Mouse (Mus musculus) limb, embryonic 10.5 days (tissue): ENCODE data around the gene Alk. TPM values are rescaled to one million over a fixed set of nuclear protein-coding genes. Genes with fewer than 3 reads are reported as not detected.

Experiments used
- DNase-seq: peaks from one replicate; pipeline ENCODE4 v3.0.0-alpha.2; 2017; ENCODE audit warnings: low spot score
- H3K27ac ChIP-seq: fragments of 300-500 bp; sonication (generic); 2 replicates; pipeline ENCODE4 v1.5.1; 2016; ENCODE audit warnings: mild to moderate bottlenecking
- H3K27me3 ChIP-seq: fragments of 300-500 bp; sonication (generic); 2 replicates; pipeline ENCODE4 v1.6.1; 2016; ENCODE audit warnings: low read depth, mild to moderate bottlenecking; ENCODE audit not compliant: poor library complexity, severe bottlenecking
- H3K36me3 ChIP-seq: fragments of 300-500 bp; sonication (generic); 2 replicates; pipeline ENCODE4 v1.6.1; 2016; ENCODE audit warnings: mild to moderate bottlenecking, moderate library complexity
- H3K4me1 ChIP-seq: fragments of 300-500 bp; sonication (generic); 2 replicates; pipeline ENCODE4 v1.6.1; 2016
- H3K4me3 ChIP-seq: fragments of 300-500 bp; sonication (generic); 2 replicates; pipeline ENCODE4 v1.5.1; 2016; ENCODE audit warnings: mild to moderate bottlenecking, moderate library complexity
- H3K9me3 ChIP-seq: fragments of 300-500 bp; sonication (generic); replicated peaks from 2 replicates; pipeline ENCODE4 v1.6.1; 2016; ENCODE audit warnings: mild to moderate bottlenecking
- WGBS: fragments of 180-500 bp; shearing (Covaris S2); methylation state at CpG from one replicate; pipeline ENCODE4 v1.1.7; 2016; 5-methylcytosine and 5-hydroxymethylcytosine counted together
- polyA plus RNA-seq: library from polyadenylated mRNA; unstranded; fragments of >200 nt; fragmentation: Nextera tagmentation; extraction: Ambion mirVana; gene quantifications from 2 replicates; pipeline ENCODE4 v1.2.1, GENCODE M21; 2016

The Alk gene
- polyA plus RNA-seq, 1 experiment from 2014 or later: 0.04 TPM

DNA sequence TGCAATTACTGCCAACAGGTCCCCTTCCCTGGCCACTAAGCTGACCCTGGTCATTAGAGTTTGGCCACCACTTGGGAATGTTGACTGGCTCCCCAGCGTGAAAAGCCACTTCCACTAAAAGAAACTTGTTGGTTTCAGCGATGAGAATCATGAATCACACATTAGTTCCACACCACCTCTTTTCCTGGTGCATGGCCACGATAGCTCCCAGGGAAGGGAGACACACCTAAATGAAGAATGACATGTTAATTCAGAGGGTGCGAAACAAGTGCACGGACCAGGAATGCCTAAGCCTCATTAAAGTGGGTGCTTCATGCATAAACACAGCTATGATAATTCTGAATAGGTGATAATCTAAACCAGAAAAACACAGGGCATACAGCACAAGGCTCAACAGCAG, 660.4 kb downstream of the Alk start:
- peaks cover 4% of the 10 kb centered on the region; the same call in 1 of the 2 replicates for H3K4me1 ChIP-seq
- no peaks in the 10 kb centered on the region for H3K9me3 ChIP-seq
- H3K4me3 ChIP-seq: no peak overlapping the region
- no peaks in the 10 kb centered on the region for H3K27me3 ChIP-seq
- no peak overlapping the region for H3K27ac ChIP-seq
- 84% methylated on average over 5 of the region's 5 CpGs for WGBS
- DNase-seq: no peak
- H3K36me3 ChIP-seq: no peaks in the 10 kb centered on the region

DNA sequence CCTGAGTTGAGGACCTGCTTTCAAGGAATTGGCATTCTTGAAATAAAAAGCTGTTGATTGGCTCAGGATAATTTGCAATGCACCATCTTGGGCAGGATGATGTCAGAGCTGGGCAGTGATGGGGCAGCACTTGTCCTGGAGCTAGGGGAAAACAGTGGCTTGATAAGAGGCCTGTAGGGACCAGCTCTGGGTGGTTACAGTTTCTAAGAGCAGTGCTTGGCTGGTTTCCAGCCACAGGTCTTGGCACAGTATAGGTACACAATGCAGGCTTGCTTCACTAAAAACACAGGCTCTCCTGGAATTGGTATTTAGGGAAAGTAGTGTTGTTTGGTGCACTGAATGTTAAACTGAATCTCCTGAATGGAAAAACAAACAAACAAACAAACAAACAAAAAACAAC, 662.4 kb downstream of the Alk start:
- no peak for DNase-seq
- Histone ChIP-seq H3K27ac (no peak overlapping the region), H3K9me3 (no peaks in the 10 kb centered on the region), H3K36me3 (no peaks in the 10 kb centered on the region), H3K4me1 (no peaks in the 10 kb centered on the region), H3K4me3 (no peak overlapping the region), H3K27me3 (no peaks in the 10 kb centered on the region)

DNA sequence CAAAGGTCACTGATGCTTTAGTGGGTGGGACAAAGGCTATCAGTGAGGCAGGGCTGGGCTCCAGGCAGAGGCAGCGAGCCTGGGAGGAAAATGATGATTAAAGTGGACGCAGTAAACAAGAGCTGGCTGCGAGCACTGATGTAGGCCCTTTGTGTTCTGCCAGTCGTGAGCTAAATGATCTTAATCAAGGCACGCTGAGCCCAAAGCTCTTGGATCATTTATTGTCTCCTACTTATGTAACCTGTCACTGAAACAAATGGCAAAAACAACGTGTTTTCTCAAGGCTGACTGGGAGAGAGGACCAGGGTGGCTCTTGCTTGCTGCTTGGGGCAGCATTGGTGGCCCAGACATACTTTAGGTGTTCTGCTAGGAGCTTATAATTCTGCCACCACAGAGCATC, 663.0 kb downstream of the Alk start:
- WGBS: 49% methylated on average over 6 of the region's 6 CpGs
- H3K9me3 ChIP-seq: no peaks in the 10 kb centered on the region
- no peak overlapping the region for H3K27ac ChIP-seq
- no peaks in the 10 kb centered on the region for H3K27me3 ChIP-seq
- no peaks in the 10 kb centered on the region for H3K36me3 ChIP-seq
- DNase-seq: no peak
- no peak overlapping the region for H3K4me3 ChIP-seq
- no peaks in the 10 kb centered on the region for H3K4me1 ChIP-seq

GRCm38 (mm10) chr17:71936681-71937080, 667.7 kb downstream of the Alk start:
- Histone ChIP-seq H3K27ac (no peak overlapping the region), H3K4me3 (no peak overlapping the region), H3K9me3 (no peaks in the 10 kb centered on the region), H3K4me1 (no peaks in the 10 kb centered on the region), H3K36me3 (no peaks in the 10 kb centered on the region), H3K27me3 (no peaks in the 10 kb centered on the region)
- DNase-seq: no peak

GRCm38 (mm10) chr17:71935837-71936236, 668.6 kb downstream of the Alk start:
- Histone ChIP-seq H3K4me1 (no peaks in the 10 kb centered on the region), H3K4me3 (no peak overlapping the region), H3K27me3 (no peaks in the 10 kb centered on the region), H3K27ac (no peak overlapping the region), H3K36me3 (no peaks in the 10 kb centered on the region), H3K9me3 (no peaks in the 10 kb centered on the region)
- WGBS: 89% methylated on average over 10 of the region's 10 CpGs
- no peak for DNase-seq

DNA sequence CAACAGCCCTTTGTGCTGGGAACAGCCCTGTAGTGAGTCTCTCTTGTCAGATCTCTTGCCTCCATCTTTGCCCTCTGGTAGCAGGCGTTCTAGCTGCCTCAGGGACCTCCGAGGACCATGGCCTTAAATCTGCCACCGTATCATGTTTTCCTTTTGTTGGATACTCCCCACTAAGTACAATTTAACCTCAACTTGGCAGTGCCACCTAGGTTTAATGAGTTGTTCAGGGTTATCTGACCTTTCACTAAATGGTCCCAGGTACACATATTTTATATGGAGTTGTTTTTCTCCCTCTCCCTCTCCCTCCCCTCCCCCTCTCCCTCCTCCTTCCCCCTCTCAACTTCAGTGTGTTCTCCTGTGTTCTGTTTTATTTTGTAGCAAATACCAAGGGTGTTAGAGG, 669.1 kb downstream of the Alk start:
- no peaks in the 10 kb centered on the region for H3K27me3 ChIP-seq
- 56% methylated on average over 3 of the region's 3 CpGs for WGBS
- no peak overlapping the region for H3K4me3 ChIP-seq
- H3K4me1 ChIP-seq: no peaks in the 10 kb centered on the region
- DNase-seq: no peak
- no peaks in the 10 kb centered on the region for H3K36me3 ChIP-seq
- H3K9me3 ChIP-seq: no peaks in the 10 kb centered on the region
- H3K27ac ChIP-seq: no peak overlapping the region

DNA sequence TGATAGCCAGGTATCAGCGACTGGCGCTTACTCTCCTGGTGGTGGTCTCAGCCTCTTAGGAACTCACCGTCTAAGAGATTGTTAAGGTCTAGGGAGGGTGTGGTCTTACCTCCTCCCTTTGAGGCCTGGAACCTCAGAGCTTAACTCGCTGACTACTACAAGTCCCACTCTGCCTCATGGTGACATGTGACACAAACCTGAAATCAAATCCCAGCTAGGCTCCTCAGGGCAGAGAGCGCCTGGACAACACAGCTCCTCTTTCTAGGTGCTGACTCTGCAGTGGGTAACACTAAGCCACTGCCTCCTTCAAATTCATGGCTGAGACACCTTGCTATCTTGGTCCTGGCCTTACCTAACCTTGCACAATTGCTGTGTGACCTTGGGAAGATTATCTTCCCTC, 689.5 kb downstream of the Alk start:
- Histone ChIP-seq H3K27ac (no peak overlapping the region), H3K4me3 (no peak overlapping the region), H3K4me1 (no peaks in the 10 kb centered on the region), H3K36me3 (no peaks in the 10 kb centered on the region), H3K27me3 (no peaks in the 10 kb centered on the region), H3K9me3 (no peaks in the 10 kb centered on the region)
- DNase-seq: no peak
- WGBS: 77% methylated on average over 5 of the region's 5 CpGs

- Histone ChIP-seq H3K9me3 (no peaks in the 10 kb centered on the region), H3K4me1 (no peaks in the 10 kb centered on the region), H3K27ac (no peak overlapping the region), H3K36me3 (no peaks in the 10 kb centered on the region), H3K27me3 (no peaks in the 10 kb centered on the region), H3K4me3 (no peak overlapping the region)
- 86% methylated on average over 3 of the region's 3 CpGs for WGBS
- DNase-seq: no peak
Observed at GRCm38 (mm10) chr17:71914541-71914940, 689.9 kb downstream of the Alk start.

DNA sequence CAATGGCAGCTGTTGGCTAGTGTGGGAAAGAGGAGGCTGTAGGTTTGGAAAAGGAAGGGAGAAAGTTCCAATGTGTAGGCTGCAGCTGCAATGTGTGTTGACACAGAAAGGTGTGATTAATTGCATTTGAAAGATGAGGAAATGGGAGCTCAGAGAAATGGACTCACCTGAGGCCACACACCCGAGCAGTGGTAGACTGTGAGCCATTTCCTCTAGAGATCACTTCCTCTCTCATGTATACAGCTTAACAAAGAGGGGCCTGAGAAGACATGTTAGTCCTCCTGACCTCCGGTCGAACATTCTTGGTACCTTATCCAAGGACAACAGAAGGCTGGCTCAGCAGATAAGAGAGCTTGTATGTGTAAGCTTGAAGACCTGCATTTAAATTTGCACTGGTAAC, 691.2 kb downstream of the Alk start:
- no peak for DNase-seq
- no peaks in the 10 kb centered on the region for H3K27me3 ChIP-seq
- no peaks in the 10 kb centered on the region for H3K4me1 ChIP-seq
- no peak overlapping the region for H3K27ac ChIP-seq
- H3K4me3 ChIP-seq: no peak overlapping the region
- H3K9me3 ChIP-seq: no peaks in the 10 kb centered on the region
- no peaks in the 10 kb centered on the region for H3K36me3 ChIP-seq
- WGBS: 80% methylated on average over 3 of the region's 3 CpGs

- Histone ChIP-seq H3K36me3 (no peaks in the 10 kb centered on the region), H3K27ac (no peak overlapping the region), H3K9me3 (no peaks in the 10 kb centered on the region), H3K27me3 (no peaks in the 10 kb centered on the region), H3K4me3 (no peak overlapping the region), H3K4me1 (no peaks in the 10 kb centered on the region)
- 48% methylated on average over 3 of the region's 3 CpGs for WGBS
- no peak for DNase-seq
Observed at GRCm38 (mm10) chr17:71909107-71909506, 695.3 kb downstream of the Alk start.

DNA sequence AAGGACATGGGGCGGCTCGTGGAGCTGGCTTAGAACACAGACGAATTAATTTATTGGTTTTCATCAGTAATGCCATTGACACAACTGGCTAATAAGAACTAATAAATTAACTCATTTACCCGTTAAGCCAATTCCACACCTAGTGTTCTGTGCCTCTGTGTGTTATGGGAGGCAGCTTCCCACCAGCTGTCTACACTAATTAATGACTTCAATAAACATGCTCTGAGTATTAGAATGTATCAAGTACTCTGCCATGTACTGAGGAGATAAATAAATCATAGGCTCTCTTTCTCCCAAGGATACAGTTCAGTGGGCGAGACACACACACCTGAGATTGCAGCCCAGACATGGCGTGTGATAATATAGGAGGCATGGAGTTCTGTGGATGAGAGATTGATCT, 723.1 kb downstream of the Alk start:
- H3K4me1 ChIP-seq: no peaks in the 10 kb centered on the region
- no peak overlapping the region for H3K4me3 ChIP-seq
- DNase-seq: no peak
- H3K9me3 ChIP-seq: no peaks in the 10 kb centered on the region
- 90% methylated on average over 6 of the region's 6 CpGs for WGBS
- no peaks in the 10 kb centered on the region for H3K27me3 ChIP-seq
- no peaks in the 10 kb centered on the region for H3K36me3 ChIP-seq
- no peak overlapping the region for H3K27ac ChIP-seq

DNA sequence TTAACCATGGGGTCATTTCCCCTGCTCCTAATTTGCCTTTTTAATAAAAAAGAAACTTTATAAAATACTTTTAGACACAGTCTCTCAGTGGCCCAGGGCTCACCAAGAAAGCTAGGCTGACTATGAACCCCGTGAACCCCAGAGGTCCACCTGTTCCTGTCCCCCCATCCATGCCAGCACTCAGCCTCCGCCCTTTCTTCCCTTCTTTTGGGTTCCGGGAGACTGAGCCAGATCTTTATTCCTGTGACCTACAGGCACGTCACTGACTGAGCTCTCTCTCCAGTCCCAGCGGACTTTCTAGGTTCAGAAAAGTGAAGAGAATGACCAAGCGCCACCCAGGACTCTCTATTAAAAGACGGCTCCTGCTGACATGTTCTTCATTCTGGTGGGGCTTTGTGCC, 728.9 kb downstream of the Alk start:
- 80% methylated on average over 7 of the region's 7 CpGs for WGBS
- DNase-seq: no peak
- peaks cover 2% of the 10 kb centered on the region; the same call in 1 of the 2 replicates for H3K27me3 ChIP-seq
- no peak overlapping the region for H3K4me3 ChIP-seq
- no peak overlapping the region for H3K27ac ChIP-seq
- H3K9me3 ChIP-seq: no peaks in the 10 kb centered on the region
- no peaks in the 10 kb centered on the region for H3K4me1 ChIP-seq
- H3K36me3 ChIP-seq: no peaks in the 10 kb centered on the region

DNA sequence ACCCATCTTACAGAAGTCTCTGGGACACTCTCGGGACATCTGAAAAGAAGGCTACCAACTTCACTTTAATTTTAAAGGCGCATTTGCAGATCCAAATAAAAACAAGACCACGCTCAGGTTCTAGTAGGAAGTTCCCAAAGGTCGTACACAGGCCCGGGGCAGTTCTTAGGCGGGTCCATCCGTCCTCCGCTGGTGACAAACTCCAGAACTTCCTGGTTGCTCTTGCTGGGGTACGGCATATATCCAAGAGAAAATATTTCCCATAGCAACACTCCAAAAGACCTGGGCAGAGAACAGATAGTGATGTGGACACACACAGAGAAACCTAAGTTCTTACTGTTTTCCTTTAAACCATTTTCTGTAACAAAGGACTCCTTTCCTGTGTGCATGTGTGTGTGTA, 729.6 kb downstream of the Alk start:
- 89% methylated on average over 9 of the region's 9 CpGs for WGBS
- H3K9me3 ChIP-seq: no peaks in the 10 kb centered on the region
- no peak overlapping the region for H3K4me3 ChIP-seq
- no peak for DNase-seq
- H3K4me1 ChIP-seq: peaks cover 1% of the 10 kb centered on the region
- H3K27me3 ChIP-seq: peaks cover 8% of the 10 kb centered on the region; the same call in 1 of the 2 replicates
- H3K27ac ChIP-seq: no peak overlapping the region
- H3K36me3 ChIP-seq: no peaks in the 10 kb centered on the region

DNA sequence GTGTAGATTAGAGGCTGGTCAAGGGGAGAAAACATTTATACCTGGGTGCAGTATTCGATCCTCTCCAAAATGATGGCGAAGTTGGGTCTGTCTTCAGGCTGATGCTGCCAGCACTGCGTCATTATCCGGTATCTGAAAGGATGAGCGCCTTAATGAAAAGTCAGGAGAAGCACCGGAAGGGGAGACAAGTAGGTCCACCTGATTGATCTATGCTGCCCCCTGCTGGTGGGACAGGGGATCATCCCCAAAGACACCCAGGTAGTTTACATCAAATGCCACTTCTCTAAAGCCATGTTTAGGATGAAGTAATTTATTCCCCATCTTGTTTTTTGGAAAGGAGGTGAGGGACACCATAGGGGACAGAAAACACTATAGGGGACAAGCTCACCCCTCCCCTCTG, 730.4 kb downstream of the Alk start:
- Histone ChIP-seq H3K27ac (no peak overlapping the region), H3K4me3 (no peak overlapping the region), H3K27me3 (peaks cover 11% of the 10 kb centered on the region; the same call in 1 of the 2 replicates), H3K36me3 (no peaks in the 10 kb centered on the region), H3K9me3 (no peaks in the 10 kb centered on the region), H3K4me1 (peaks cover 8% of the 10 kb centered on the region)
- 45% methylated on average over 6 of the region's 6 CpGs for WGBS
- DNase-seq: peak; percentile 80
